Mouse (Mus musculus) midbrain, embryonic 12.5 days (tissue): Measurements from ENCODE around the gene Hist1h1d. TPM values are rescaled to one million over a fixed set of nuclear protein-coding genes. Genes with fewer than 3 reads are reported as not detected.

Experiments used
- microRNA-seq: library from miRNA; unstranded; fragments of <30 nt; microRNA quantifications from one replicate; pipeline ENCODE4, GENCODE M21; 2017
- polyA plus RNA-seq: library from polyadenylated mRNA; unstranded; fragments of >200 nt; fragmentation: Nextera tagmentation; extraction: Ambion mirVana; gene quantifications from 2 replicates; pipeline ENCODE4 v1.2.1, GENCODE M21; 2016

Gene Hist1h1d
- polyA plus RNA-seq, 1 experiment from 2014 or later: 0.45 TPM

Small RNAs within 50 kb of the gene (microRNA-seq; reads per million reads assigned to microRNA genes)
- not detected for gene Gm44297
- gene Gm44359: not detected
- gene Gm44394: not detected
- gene n-TStga1: not detected

Other genes with a start within 250 kb of the Hist1h1d start
- 66.1 and 66.9 TPM in 2 replicates for gene Zfp322a, start 184.1 kb upstream of the Hist1h1d start, polyA plus RNA-seq
- 10.1 and 12.3 TPM in 2 replicates for gene Abt1, start 129.4 kb upstream of the Hist1h1d start, polyA plus RNA-seq
- not detected in 2 replicates for gene Btn1a1, start 87.4 kb upstream of the Hist1h1d start, polyA plus RNA-seq
- gene Btn2a2, start 64.4 kb upstream of the Hist1h1d start, polyA plus RNA-seq: 0.10 and 0.17 TPM in 2 replicates
- 4.2 and 4.4 TPM in 2 replicates for gene Hist1h4h, start 22.2 kb upstream of the Hist1h1d start, polyA plus RNA-seq
- 7.9 and 8.4 TPM in 2 replicates for gene Hist1h2af, start 19.4 kb upstream of the Hist1h1d start, polyA plus RNA-seq
- 4.8 and 6.9 TPM in 2 replicates for gene Hist1h3g, start 17.8 kb upstream of the Hist1h1d start, polyA plus RNA-seq
- 0.56 and 0.64 TPM in 2 replicates for gene Hist1h2bh, start 9.9 kb upstream of the Hist1h1d start, polyA plus RNA-seq
- 1.0 and 1.3 TPM in 2 replicates for gene Hist1h3f, start 9.2 kb upstream of the Hist1h1d start, polyA plus RNA-seq
- 0.85 and 1.7 TPM in 2 replicates for gene Hist1h4f, start 1.6 kb upstream of the Hist1h1d start, polyA plus RNA-seq
- 6.5 and 7.0 TPM in 2 replicates for gene Hist1h3e, start 9.1 kb downstream of the Hist1h1d start, polyA plus RNA-seq
- gene Hist1h2ae, start 18.0 kb downstream of the Hist1h1d start, polyA plus RNA-seq: 95.2 and 113 TPM in 2 replicates
- gene Hist1h2bg, start 18.1 kb downstream of the Hist1h1d start, polyA plus RNA-seq: 13.0 and 13.8 TPM in 2 replicates
- 4.5 and 5.1 TPM in 2 replicates for gene Hist1h2bf, start 20.9 kb downstream of the Hist1h1d start, polyA plus RNA-seq
- 1.8 and 2.5 TPM in 2 replicates for gene Hist1h2ad, start 21.1 kb downstream of the Hist1h1d start, polyA plus RNA-seq
- 4.6 and 5.4 TPM in 2 replicates for gene Hist1h3d, start 22.5 kb downstream of the Hist1h1d start, polyA plus RNA-seq
- gene Hist1h4d, start 28.3 kb downstream of the Hist1h1d start, polyA plus RNA-seq: 109 and 113 TPM in 2 replicates
- 2.5 and 2.9 TPM in 2 replicates for gene Hist1h2be, start 67.9 kb downstream of the Hist1h1d start, polyA plus RNA-seq
- 24.2 and 27.0 TPM in 2 replicates for gene Hist1h1e, start 69.3 kb downstream of the Hist1h1d start, polyA plus RNA-seq
- 1.1 TPM in 2 replicates for gene Hist1h2ac, start 130.7 kb downstream of the Hist1h1d start, polyA plus RNA-seq
- gene Hist1h2bc, start 130.9 kb downstream of the Hist1h1d start, polyA plus RNA-seq: 28.7 and 29.9 TPM in 2 replicates
- not detected in 2 replicates for gene Hist1h1t, start 142.6 kb downstream of the Hist1h1d start, polyA plus RNA-seq
- 5.8 and 6.8 TPM in 2 replicates for gene Hist1h4c, start 145.2 kb downstream of the Hist1h1d start, polyA plus RNA-seq
- gene Hfe, start 157.6 kb downstream of the Hist1h1d start, polyA plus RNA-seq: 3.1 and 3.3 TPM in 2 replicates
- 13.6 and 14.0 TPM in 2 replicates for gene Hist1h1c, start 185.5 kb downstream of the Hist1h1d start, polyA plus RNA-seq
- gene Hist1h3c, start 192.3 kb downstream of the Hist1h1d start, polyA plus RNA-seq: 7.9 and 9.3 TPM in 2 replicates
- gene Hist1h2bb, start 193.5 kb downstream of the Hist1h1d start, polyA plus RNA-seq: 2.5 and 4.5 TPM in 2 replicates
- gene Hist1h2ab, start 197.9 kb downstream of the Hist1h1d start, polyA plus RNA-seq: 53.0 and 53.2 TPM in 2 replicates
- 14.7 and 16.1 TPM in 2 replicates for gene Hist1h3b, start 199.0 kb downstream of the Hist1h1d start, polyA plus RNA-seq
- 5.0 and 8.0 TPM in 2 replicates for gene Hist1h4b, start 203.8 kb downstream of the Hist1h1d start, polyA plus RNA-seq
- gene Hist1h4a, start 208.0 kb downstream of the Hist1h1d start, polyA plus RNA-seq: 0.41 and 1.3 TPM in 2 replicates
- 4.6 and 5.1 TPM in 2 replicates for gene Hist1h3a, start 209.1 kb downstream of the Hist1h1d start, polyA plus RNA-seq
- gene Hist1h1a, start 210.4 kb downstream of the Hist1h1d start, polyA plus RNA-seq: 2.3 and 3.6 TPM in 2 replicates
- gene Trim38, start 216.7 kb downstream of the Hist1h1d start, polyA plus RNA-seq: not detected in 2 replicates